Mouse (Mus musculus): ENCODE data around the gene Chrna5.

DNA sequence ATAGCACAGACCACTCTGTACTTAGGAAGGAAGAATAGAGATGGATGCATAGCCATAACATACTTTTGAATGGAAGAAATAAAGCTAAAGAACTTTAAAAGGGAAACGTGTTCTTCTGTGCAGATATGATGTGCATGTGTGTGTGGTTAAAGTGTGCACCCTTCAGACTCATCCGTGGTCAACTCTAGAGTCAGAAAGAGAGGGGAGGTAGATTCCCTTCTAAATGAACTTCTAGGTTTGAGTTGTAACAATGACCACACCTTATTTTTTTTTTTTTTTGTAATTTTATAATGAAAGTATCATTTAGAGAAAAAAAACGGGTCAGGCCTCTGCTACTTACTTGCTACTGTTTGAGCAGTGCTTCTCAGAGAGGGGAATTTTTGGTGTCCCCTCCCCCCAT is 9.7 kb downstream of the Chrna5 start:
- no peak for TF ChIP-seq CTCF (IDR thresholded peaks at IDR 0.05; ENCODE audit: low read depth, low read length)
- no peak for TF ChIP-seq GATA1 (IDR thresholded peaks at IDR 0.05; ENCODE audit: borderline replicate concordance, low read length)

Data from G1E (cell line).